Mouse (Mus musculus): ENCODE measurements around the gene Thumpd3.

- no peak for TF ChIP-seq CTCF (IDR thresholded peaks at IDR 0.05; ENCODE audit: borderline replicate concordance, control insufficient read depth, extremely low read depth, insufficient read depth, low read length, poor library complexity)
- no peak for TF ChIP-seq POLR2A (IDR thresholded peaks at IDR 0.05; ENCODE audit: control insufficient read depth, extremely low read depth, insufficient read depth, low read length, poor library complexity)
These were observed 16.2 kb downstream of the Thumpd3 start for GRCm38 (mm10) chr6:113062253-113062652.

Data from thymus, adult 2 months (tissue).